Mouse (Mus musculus) neural tube, embryonic 12.5 days (tissue): Measurements from ENCODE around the gene Dnajb4. TPM values are rescaled to one million over a fixed set of nuclear protein-coding genes. Genes with fewer than 3 reads are reported as not detected.
A peak's percentile ranks its signal among the peaks of the same experiment; 100 is the strongest.

Source experiments
- ATAC-seq: fragments of 200-750 bp; cut with Nextera tagmentation; 2 replicates; pipeline ENCODE4 v1.8.0; 2017; ENCODE audit warnings: low read depth, mild to moderate bottlenecking, moderate TSS enrichment, moderate library complexity; ENCODE audit not compliant: low FRiP score
- H3K27ac ChIP-seq: fragments of 300-500 bp; sonication (generic); 2 replicates; pipeline ENCODE4 v1.5.1; 2016
- H3K27me3 ChIP-seq: fragments of 300-500 bp; sonication (generic); replicated peaks from 2 replicates; pipeline ENCODE4 v1.6.1; 2016; ENCODE audit warnings: mild to moderate bottlenecking
- H3K36me3 ChIP-seq: fragments of 300-500 bp; sonication (generic); 2 replicates; pipeline ENCODE4 v1.6.1; 2016; ENCODE audit warnings: mild to moderate bottlenecking
- H3K4me1 ChIP-seq: fragments of 300-500 bp; sonication (generic); 2 replicates; pipeline ENCODE4 v1.6.1; 2016
- H3K4me2 ChIP-seq: fragments of 300-500 bp; sonication (generic); replicated peaks from 2 replicates; pipeline ENCODE4 v1.6.1; 2016; ENCODE audit warnings: mild to moderate bottlenecking
- H3K4me3 ChIP-seq: fragments of 300-500 bp; sonication (generic); 2 replicates; pipeline ENCODE4 v1.5.1; 2016
- H3K9ac ChIP-seq: fragments of 300-500 bp; sonication (generic); 2 replicates; pipeline ENCODE4 v1.6.1; 2016; ENCODE audit warnings: mild to moderate bottlenecking
- H3K9me3 ChIP-seq: fragments of 300-500 bp; sonication (generic); 2 replicates; pipeline ENCODE4 v1.6.1; 2016; ENCODE audit warnings: mild to moderate bottlenecking
- WGBS: fragments of 180-500 bp; shearing (Covaris S2); methylation state at CpG from one replicate; pipeline ENCODE4 v1.1.7; 2016; 5-methylcytosine and 5-hydroxymethylcytosine counted together
- polyA plus RNA-seq: library from polyadenylated mRNA; unstranded; fragments of >200 nt; fragmentation: Nextera tagmentation; extraction: Ambion mirVana; gene quantifications from 2 replicates; pipeline ENCODE4 v1.2.1, GENCODE M21; 2016

The Dnajb4 gene
- polyA plus RNA-seq, 1 experiment from 2014 or later = 30.3 TPM

- ATAC-seq = no peak
- no peak overlapping the region for H3K9ac ChIP-seq
Measured at GRCm38 (mm10) chr3:152190679-152191477, 19.2 kb downstream of the Dnajb4 start.

DNA sequence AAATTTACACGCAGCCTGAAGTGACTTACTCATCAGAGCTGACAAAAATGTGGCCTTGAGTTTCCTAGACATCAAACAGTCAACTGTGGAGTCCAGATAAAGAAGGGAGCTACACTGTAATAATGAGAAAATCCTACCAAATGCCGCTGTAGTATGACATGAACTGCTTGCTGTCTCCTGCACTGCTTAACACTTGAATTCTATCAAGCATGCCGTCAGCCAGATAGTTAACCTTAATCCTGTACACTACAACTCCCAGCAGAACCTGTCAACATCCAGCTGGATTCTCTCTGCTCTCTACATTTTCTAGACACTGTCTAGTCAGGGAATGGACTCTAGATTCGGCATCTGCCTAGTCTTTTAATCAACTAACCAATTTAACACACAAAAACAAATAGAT lies 20.8 kb downstream of the Dnajb4 start:
- H3K4me3 ChIP-seq = no peak overlapping the region
- no peak overlapping the region for H3K27ac ChIP-seq
- H3K9ac ChIP-seq = no peak overlapping the region
- ATAC-seq = no peak
- no peak overlapping the region for H3K4me2 ChIP-seq
- WGBS = 83% methylated on average over 4 of the region's 4 CpGs
- peaks cover 16% of the 10 kb centered on the region for H3K36me3 ChIP-seq
- no peaks in the 10 kb centered on the region for H3K9me3 ChIP-seq
- peaks cover 8% of the 10 kb centered on the region; the same call in 1 of the 2 replicates for H3K4me1 ChIP-seq
- H3K27me3 ChIP-seq = no peaks in the 10 kb centered on the region

More at GRCm38 (mm10) chr3:152190679-152191477, 19.2 kb downstream of the Dnajb4 start:
- peaks cover 8% of the 10 kb centered on the region; the same call in 1 of the 2 replicates for H3K4me1 ChIP-seq
- peak overlapping the region; percentile 42 for H3K4me2 ChIP-seq
- no peaks in the 10 kb centered on the region for H3K27me3 ChIP-seq
- H3K36me3 ChIP-seq = peaks cover 4% of the 10 kb centered on the region; the same call in 1 of the 2 replicates
- H3K9me3 ChIP-seq = no peaks in the 10 kb centered on the region
- 81% methylated on average over 9 of the region's 9 CpGs for WGBS
- no peak overlapping the region for H3K4me3 ChIP-seq
- H3K27ac ChIP-seq = no peak overlapping the region

- Histone ChIP-seq H3K9me3 (no peaks in the 10 kb centered on the region), H3K4me1 (no peaks in the 10 kb centered on the region), H3K9ac (no peak overlapping the region), H3K4me2 (no peak overlapping the region), H3K27ac (no peak overlapping the region), H3K27me3 (no peaks in the 10 kb centered on the region), H3K4me3 (no peak overlapping the region), H3K36me3 (peaks cover 16% of the 10 kb centered on the region)
- ATAC-seq = no peak
- WGBS = 90% methylated on average over 6 of the region's 6 CpGs
Measured at GRCm38 (mm10) chr3:152186106-152186505, 24.0 kb downstream of the Dnajb4 start.

- H3K4me3 ChIP-seq = no peak overlapping the region
- H3K9ac ChIP-seq = no peak overlapping the region
- H3K27me3 ChIP-seq = no peaks in the 10 kb centered on the region
- WGBS = 72% methylated on average over 9 of the region's 9 CpGs
- H3K27ac ChIP-seq = no peak overlapping the region
- no peak overlapping the region for H3K4me2 ChIP-seq
- ATAC-seq = no peak
- H3K36me3 ChIP-seq = peaks cover 16% of the 10 kb centered on the region
- H3K9me3 ChIP-seq = no peaks in the 10 kb centered on the region
- H3K4me1 ChIP-seq = peaks cover 4% of the 10 kb centered on the region; the same call in 1 of the 2 replicates
Measured at GRCm38 (mm10) chr3:152183522-152183921, 26.6 kb downstream of the Dnajb4 start.

GRCm38 (mm10) chr3:152180624-152181023 lies 29.5 kb downstream of the Dnajb4 start:
- H3K9me3 ChIP-seq = no peaks in the 10 kb centered on the region
- no peak overlapping the region for H3K4me3 ChIP-seq
- H3K9ac ChIP-seq = no peak overlapping the region
- peaks cover 4% of the 10 kb centered on the region; the same call in 1 of the 2 replicates for H3K4me1 ChIP-seq
- no peak overlapping the region for H3K27ac ChIP-seq
- H3K4me2 ChIP-seq = no peak overlapping the region
- WGBS = 89% methylated on average over 4 of the region's 4 CpGs
- peaks cover 10% of the 10 kb centered on the region for H3K36me3 ChIP-seq
- no peaks in the 10 kb centered on the region for H3K27me3 ChIP-seq
- no peak for ATAC-seq

- peaks cover 4% of the 10 kb centered on the region; the same call in 1 of the 2 replicates for H3K4me1 ChIP-seq
- no peak for ATAC-seq
- no peak overlapping the region for H3K4me2 ChIP-seq
- H3K4me3 ChIP-seq = no peak overlapping the region
- H3K36me3 ChIP-seq = no peaks in the 10 kb centered on the region
- 13% methylated on average over 1 of the region's 1 CpGs for WGBS
- H3K27me3 ChIP-seq = no peaks in the 10 kb centered on the region
- H3K9ac ChIP-seq = no peak overlapping the region
- no peaks in the 10 kb centered on the region for H3K9me3 ChIP-seq
- no peak overlapping the region for H3K27ac ChIP-seq
Measured at GRCm38 (mm10) chr3:152179285-152179684, 30.8 kb downstream of the Dnajb4 start.

DNA sequence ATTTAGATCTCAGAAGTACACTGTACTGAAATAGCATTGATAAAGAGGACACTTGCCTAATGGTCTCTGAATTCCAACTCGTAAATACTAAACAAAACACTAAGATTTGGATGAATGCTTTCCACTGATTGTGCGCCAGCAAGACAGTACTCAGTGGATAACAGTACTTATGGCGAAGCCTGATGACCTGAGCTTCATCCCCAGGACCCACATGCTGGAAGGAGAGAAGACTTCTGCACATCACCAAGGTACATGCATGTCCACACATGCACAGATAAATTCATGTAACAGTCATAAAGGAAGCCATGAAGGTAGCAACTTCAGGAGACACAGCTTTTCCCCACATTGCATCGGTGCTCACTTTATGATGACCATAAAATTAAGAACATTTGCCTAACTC lies 31.3 kb downstream of the Dnajb4 start:
- Histone ChIP-seq H3K36me3 (no peaks in the 10 kb centered on the region), H3K4me2 (no peak overlapping the region), H3K9ac (no peak overlapping the region), H3K4me3 (no peak overlapping the region), H3K9me3 (no peaks in the 10 kb centered on the region), H3K27ac (no peak overlapping the region), H3K4me1 (peaks cover 4% of the 10 kb centered on the region; the same call in 1 of the 2 replicates), H3K27me3 (no peaks in the 10 kb centered on the region)
- 78% methylated on average over 4 of the region's 4 CpGs for WGBS
- no peak for ATAC-seq

- Histone ChIP-seq H3K27ac (no peak overlapping the region), H3K9ac (no peak overlapping the region), H3K4me2 (no peak overlapping the region), H3K36me3 (no peaks in the 10 kb centered on the region), H3K27me3 (no peaks in the 10 kb centered on the region), H3K4me3 (no peak overlapping the region), H3K4me1 (0 out of 2 replicates have a peak, but pooled peaks cover under 1% of the 10 kb centered on the region), H3K9me3 (no peaks in the 10 kb centered on the region)
- WGBS = 88% methylated on average over 7 of the region's 7 CpGs
- no peak for ATAC-seq
Measured at GRCm38 (mm10) chr3:152172322-152172935, 37.7 kb downstream of the Dnajb4 start.

DNA sequence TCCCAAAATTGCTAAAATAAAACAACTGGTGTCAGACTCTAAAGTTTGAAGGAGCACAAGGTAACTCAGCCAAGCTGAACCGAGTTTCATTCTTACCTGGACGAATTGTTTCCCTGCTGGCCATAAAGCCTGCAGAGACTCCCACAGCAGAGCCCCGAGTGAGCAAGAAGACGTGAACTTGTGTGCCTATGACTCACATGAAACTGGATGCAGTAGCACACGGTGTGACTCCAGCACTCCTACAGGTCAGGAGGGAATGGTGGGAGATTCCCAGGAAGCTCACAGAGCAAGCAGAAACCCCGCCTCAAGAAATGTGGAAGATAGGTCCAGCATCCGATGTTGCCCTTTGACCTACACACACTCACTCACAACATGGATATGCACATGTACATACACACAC lies 38.2 kb downstream of the Dnajb4 start:
- peaks cover 5% of the 10 kb centered on the region; the same call in 1 of the 2 replicates for H3K4me1 ChIP-seq
- no peak for ATAC-seq
- no peaks in the 10 kb centered on the region for H3K36me3 ChIP-seq
- H3K4me3 ChIP-seq = no peak overlapping the region
- no peak overlapping the region for H3K27ac ChIP-seq
- no peak overlapping the region for H3K9ac ChIP-seq
- no peaks in the 10 kb centered on the region for H3K27me3 ChIP-seq
- 72% methylated on average over 7 of the region's 7 CpGs for WGBS
- no peak overlapping the region for H3K4me2 ChIP-seq
- no peaks in the 10 kb centered on the region for H3K9me3 ChIP-seq

DNA sequence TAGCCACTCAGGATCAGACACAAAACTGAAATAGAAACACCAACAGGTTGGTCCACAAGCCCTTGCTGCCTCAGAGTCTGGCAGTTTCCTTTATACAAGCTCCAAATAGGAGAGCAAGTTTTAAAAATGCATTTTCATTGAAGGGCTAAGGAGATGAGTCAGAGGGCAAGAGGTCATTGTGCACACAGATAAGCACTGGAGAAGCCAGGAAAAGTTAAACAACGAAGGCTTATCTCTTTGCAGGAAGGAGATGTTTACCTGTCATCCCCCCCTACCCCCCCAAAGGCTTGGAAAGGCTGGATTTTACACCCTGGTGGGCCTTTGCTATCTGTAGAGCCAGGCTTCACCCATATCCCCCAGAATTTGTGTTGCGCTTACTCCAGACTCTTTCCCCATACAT lies 38.9 kb downstream of the Dnajb4 start:
- no peak for ATAC-seq

GRCm38 (mm10) chr3:152170407-152170806 lies 39.7 kb downstream of the Dnajb4 start:
- peaks cover 19% of the 10 kb centered on the region for H3K4me1 ChIP-seq
- no peak for ATAC-seq

More for the DNA sequence above, 38.9 kb downstream of the Dnajb4 start:
- Histone ChIP-seq H3K9ac (no peak overlapping the region), H3K36me3 (no peaks in the 10 kb centered on the region), H3K4me1 (peaks cover 10% of the 10 kb centered on the region; the same call in 1 of the 2 replicates), H3K4me2 (no peak overlapping the region), H3K4me3 (no peak overlapping the region), H3K27me3 (0 out of 2 replicates have a peak, but pooled peaks cover under 1% of the 10 kb centered on the region), H3K27ac (no peak overlapping the region), H3K9me3 (no peaks in the 10 kb centered on the region)
- 93% methylated on average over 2 of the region's 2 CpGs for WGBS

DNA sequence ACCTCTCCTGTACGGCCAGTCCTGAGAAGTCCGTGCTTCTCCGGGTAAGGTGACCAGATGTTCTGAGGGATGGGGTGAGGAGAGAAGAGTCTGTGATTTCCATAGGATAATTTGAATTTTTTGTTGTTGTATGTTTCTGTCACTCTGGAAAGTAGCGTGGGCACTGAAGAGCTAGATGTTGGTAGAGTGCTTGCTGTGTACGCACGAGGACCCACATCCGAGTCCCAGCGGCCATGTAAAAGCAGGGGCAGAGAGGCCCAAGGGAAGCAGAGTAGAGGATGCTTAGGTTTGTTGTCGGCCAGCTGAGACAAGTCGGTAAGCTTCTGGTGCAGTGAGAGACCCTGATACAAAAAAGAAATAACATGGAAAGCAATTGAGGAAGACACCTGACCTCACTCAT lies 42.1 kb downstream of the Dnajb4 start:
- no peak overlapping the region for H3K27ac ChIP-seq
- no peaks in the 10 kb centered on the region for H3K36me3 ChIP-seq
- H3K4me3 ChIP-seq = no peak overlapping the region
- no peak for ATAC-seq
- peaks cover 14% of the 10 kb centered on the region for H3K27me3 ChIP-seq
- 96% methylated on average over 10 of the region's 10 CpGs for WGBS
- H3K9ac ChIP-seq = no peak overlapping the region
- no peak overlapping the region for H3K4me2 ChIP-seq
- peaks cover 20% of the 10 kb centered on the region for H3K4me1 ChIP-seq
- no peaks in the 10 kb centered on the region for H3K9me3 ChIP-seq

More at GRCm38 (mm10) chr3:152170407-152170806, 39.7 kb downstream of the Dnajb4 start:
- no peaks in the 10 kb centered on the region for H3K9me3 ChIP-seq
- H3K4me2 ChIP-seq = no peak overlapping the region
- H3K9ac ChIP-seq = no peak overlapping the region
- WGBS = 44% methylated on average over 1 of the region's 1 CpGs
- no peak overlapping the region for H3K27ac ChIP-seq
- peaks cover 9% of the 10 kb centered on the region for H3K27me3 ChIP-seq
- H3K4me3 ChIP-seq = no peak overlapping the region
- no peaks in the 10 kb centered on the region for H3K36me3 ChIP-seq
